Mouse (Mus musculus): ENCODE data around the gene Emilin2. TPM values are rescaled to one million over a fixed set of nuclear protein-coding genes. Genes with fewer than 3 reads are reported as not detected.

Emilin2 gene
- polyA plus RNA-seq, 1 experiment from 2014 or later: 2.7 TPM

DNA sequence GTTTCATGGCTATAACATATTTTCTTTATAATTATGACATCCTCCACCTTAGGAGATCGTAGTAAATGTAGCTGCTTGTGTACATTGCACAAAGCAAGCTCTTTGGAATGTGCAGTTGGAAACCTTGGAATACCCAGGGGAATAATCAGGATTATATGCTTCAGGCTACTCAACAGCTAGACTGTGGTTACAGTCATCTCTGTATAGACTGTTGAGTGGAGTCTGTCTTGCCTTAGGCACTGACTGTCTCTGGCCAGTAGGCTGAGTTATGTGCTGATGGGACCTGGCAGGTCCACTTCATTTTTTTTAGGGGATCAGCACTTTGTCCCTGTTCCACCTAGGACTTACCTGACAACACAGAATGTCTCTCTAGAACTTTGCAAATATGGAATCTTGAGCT, 98.1 kb downstream of the Emilin2 start:
- peaks cover 7% of the 10 kb centered on the region; the same call in 1 of the 2 replicates for H3K9me3 ChIP-seq (ENCODE audit: low read length)
- no peak for ATAC-seq (ENCODE audit: low FRiP score, low TSS enrichment)
- no peak overlapping the region for H3K4me2 ChIP-seq (replicated peaks; ENCODE audit: low read depth, low read length)
- H3K4me1 ChIP-seq (ENCODE audit: insufficient read depth, low read length): peaks cover 25% of the 10 kb centered on the region
- WGBS: 78% methylated on average over 1 of the region's 1 CpGs
- no peaks in the 10 kb centered on the region for H3K27me3 ChIP-seq (ENCODE audit: insufficient read depth, low read length)
- H3K36me3 ChIP-seq (ENCODE audit: insufficient read depth, low read length): peaks cover 15% of the 10 kb centered on the region
- H3K4me3 ChIP-seq (ENCODE audit: low read length): no peak overlapping the region
- H3K9ac ChIP-seq (replicated peaks; ENCODE audit: low read length): no peak overlapping the region
- H3K27ac ChIP-seq (ENCODE audit: low read length): no peak overlapping the region

DNA sequence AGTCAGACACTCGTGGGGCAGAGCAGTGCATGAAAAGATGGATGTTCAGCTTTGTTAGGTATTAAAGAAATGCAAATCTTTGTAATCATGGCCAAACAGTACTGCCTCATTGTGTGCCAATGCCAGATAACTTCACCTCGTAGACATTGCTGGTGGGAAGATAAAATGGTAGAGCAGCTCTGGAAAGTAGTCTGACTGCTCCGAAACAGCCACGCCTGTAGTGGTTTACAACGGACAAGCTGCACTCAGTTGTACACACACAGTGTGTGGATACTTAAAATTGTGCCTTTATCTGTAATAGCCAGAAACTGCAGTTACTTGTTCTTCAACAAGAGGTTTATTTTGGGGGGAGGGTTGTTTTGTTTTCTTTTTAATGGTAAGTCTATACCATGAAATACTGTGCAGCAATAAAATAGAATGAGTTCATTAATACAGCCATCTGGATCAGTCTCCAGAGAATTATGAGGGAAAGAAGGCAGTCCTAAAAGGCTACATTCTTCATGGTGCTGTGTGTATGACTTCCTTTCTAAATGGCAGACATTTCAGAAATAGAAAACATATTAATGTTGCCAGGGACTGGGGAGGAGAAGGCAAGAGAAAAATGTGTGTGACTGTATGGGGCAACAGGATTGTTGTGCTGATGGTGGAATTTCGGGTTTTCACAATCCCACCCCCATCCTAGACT, 99.7 kb downstream of the Emilin2 start:
- no peak for ATAC-seq (ENCODE audit: low FRiP score, low TSS enrichment)

DNA sequence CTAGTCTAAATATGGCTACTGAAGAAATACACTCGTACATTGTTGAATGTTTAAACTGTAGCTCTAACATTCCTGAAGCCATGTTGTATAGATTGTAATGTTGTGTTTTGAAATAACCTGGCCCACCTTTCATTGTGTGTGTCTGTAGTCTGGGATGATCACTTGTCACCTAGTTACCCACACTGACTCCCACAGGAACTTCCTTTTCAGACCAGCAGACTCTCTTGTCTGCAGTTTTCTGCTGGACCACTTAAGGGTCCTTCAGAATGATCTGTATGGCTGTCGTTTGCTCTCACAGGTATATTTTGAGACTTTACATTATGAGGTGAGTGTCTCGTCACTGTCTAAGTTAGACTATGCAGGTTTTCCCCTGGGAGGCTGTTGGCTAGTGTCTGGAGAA, 101.8 kb downstream of the Emilin2 start:
- H3K36me3 ChIP-seq (ENCODE audit: insufficient read depth, low read length): 0 out of 2 replicates have a peak, but pooled peaks cover 7% of the 10 kb centered on the region

More for the DNA sequence above, 99.7 kb downstream of the Emilin2 start:
- no peak overlapping the region; the same call in 1 of the 2 replicates for H3K27ac ChIP-seq (ENCODE audit: low read length)
- H3K9me3 ChIP-seq (ENCODE audit: low read length): peaks cover 4% of the 10 kb centered on the region; the same call in 1 of the 2 replicates
- peaks cover 10% of the 10 kb centered on the region for H3K36me3 ChIP-seq (ENCODE audit: insufficient read depth, low read length)
- H3K4me2 ChIP-seq (replicated peaks; ENCODE audit: low read depth, low read length): no peak overlapping the region
- WGBS: 69% methylated on average over 6 of the region's 6 CpGs
- no peak overlapping the region for H3K4me3 ChIP-seq (ENCODE audit: low read length)
- H3K27me3 ChIP-seq (ENCODE audit: insufficient read depth, low read length): no peaks in the 10 kb centered on the region
- peaks cover 25% of the 10 kb centered on the region for H3K4me1 ChIP-seq (ENCODE audit: insufficient read depth, low read length)
- H3K9ac ChIP-seq (replicated peaks; ENCODE audit: low read length): no peak overlapping the region

DNA sequence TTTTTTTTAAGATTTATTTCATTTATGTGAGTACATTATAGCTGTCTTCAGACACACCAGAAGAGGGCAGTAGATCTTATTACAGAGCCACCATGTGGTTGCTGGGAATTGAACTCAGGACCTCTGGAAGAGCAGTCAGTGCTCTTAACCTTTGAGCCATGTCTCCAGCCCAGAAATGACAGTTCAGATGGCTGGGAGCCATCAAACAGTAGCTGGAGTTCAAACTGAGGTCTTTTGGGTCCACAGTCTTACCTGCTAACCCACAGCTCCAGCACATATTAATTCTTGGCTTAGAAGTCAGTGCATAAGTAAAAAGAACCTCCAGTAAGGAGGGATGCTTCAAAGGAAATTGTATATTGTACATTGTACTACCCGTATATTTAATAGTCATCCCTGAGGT, 102.9 kb downstream of the Emilin2 start:
- 88% methylated on average over 1 of the region's 1 CpGs for WGBS
- Histone ChIP-seq H3K27me3 (ENCODE audit: insufficient read depth, low read length) (no peaks in the 10 kb centered on the region), H3K4me1 (ENCODE audit: insufficient read depth, low read length) (peaks cover 15% of the 10 kb centered on the region), H3K4me3 (ENCODE audit: low read length) (no peak overlapping the region), H3K27ac (ENCODE audit: low read length) (no peak overlapping the region), H3K4me2 (replicated peaks; ENCODE audit: low read depth, low read length) (no peak overlapping the region), H3K9ac (replicated peaks; ENCODE audit: low read length) (no peak overlapping the region), H3K9me3 (ENCODE audit: low read length) (peaks cover 4% of the 10 kb centered on the region; the same call in 1 of the 2 replicates), H3K36me3 (ENCODE audit: insufficient read depth, low read length) (0 out of 2 replicates have a peak, but pooled peaks cover 7% of the 10 kb centered on the region)
- no peak for ATAC-seq (ENCODE audit: low FRiP score, low TSS enrichment)

More for the DNA sequence above, 101.8 kb downstream of the Emilin2 start:
- Histone ChIP-seq H3K27ac (ENCODE audit: low read length) (no peak overlapping the region), H3K9ac (replicated peaks; ENCODE audit: low read length) (no peak overlapping the region), H3K4me1 (ENCODE audit: insufficient read depth, low read length) (peaks cover 21% of the 10 kb centered on the region), H3K4me3 (ENCODE audit: low read length) (no peak overlapping the region), H3K27me3 (ENCODE audit: insufficient read depth, low read length) (no peaks in the 10 kb centered on the region), H3K4me2 (replicated peaks; ENCODE audit: low read depth, low read length) (no peak overlapping the region), H3K9me3 (ENCODE audit: low read length) (peaks cover 4% of the 10 kb centered on the region; the same call in 1 of the 2 replicates)
- no peak for ATAC-seq (ENCODE audit: low FRiP score, low TSS enrichment)
- 80% methylated on average over 3 of the region's 3 CpGs for WGBS

DNA sequence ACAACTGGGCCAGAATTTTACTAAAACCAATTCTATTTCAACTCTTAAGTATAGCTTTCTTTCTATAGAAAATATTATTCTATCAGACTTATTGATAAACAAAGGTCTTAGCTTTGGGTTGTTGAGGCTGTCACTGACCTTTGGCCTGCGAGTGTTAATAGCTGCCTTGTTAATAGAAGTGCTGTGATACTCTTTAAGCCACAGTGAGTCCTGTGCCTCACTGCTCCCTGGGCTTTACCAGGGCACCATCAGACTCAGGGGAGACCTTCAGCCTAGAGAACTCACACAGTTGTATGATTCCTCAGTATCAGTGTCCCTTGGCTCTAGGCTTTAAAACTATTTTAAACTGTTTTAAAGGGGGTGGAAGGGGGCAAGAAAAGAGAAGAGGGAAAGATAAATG, 103.4 kb downstream of the Emilin2 start:
- no peak for ATAC-seq (ENCODE audit: low FRiP score, low TSS enrichment)
- WGBS: 95% methylated on average over 1 of the region's 1 CpGs
- H3K4me1 ChIP-seq (ENCODE audit: insufficient read depth, low read length): peaks cover 10% of the 10 kb centered on the region; the same call in 1 of the 2 replicates

DNA sequence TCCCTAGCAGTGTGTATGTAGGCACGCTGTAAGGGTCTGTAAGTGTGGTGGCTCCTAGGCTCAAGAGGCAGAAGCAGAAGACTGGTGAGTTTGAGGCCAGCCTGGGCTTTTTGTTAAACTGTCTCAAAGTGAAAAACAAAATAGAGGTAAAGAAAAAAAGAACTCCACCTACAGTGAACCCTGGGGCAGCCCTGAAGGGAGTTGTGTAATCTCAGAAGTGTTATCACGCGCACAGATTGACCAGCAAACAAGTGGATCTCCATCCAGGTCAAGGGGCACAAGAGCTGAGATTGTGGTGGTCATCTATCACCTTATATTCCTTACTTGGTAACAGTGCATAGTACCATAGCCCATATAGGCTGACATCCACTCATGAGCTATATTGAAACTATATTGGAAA, 104.5 kb downstream of the Emilin2 start:
- H3K4me1 ChIP-seq (ENCODE audit: insufficient read depth, low read length): peaks cover 18% of the 10 kb centered on the region
- ATAC-seq (ENCODE audit: low FRiP score, low TSS enrichment): no peak
- H3K27me3 ChIP-seq (ENCODE audit: insufficient read depth, low read length): no peaks in the 10 kb centered on the region
- 0 out of 2 replicates have a peak, but pooled peaks cover 7% of the 10 kb centered on the region for H3K36me3 ChIP-seq (ENCODE audit: insufficient read depth, low read length)
- 99% methylated on average over 3 of the region's 3 CpGs for WGBS
- H3K9ac ChIP-seq (replicated peaks; ENCODE audit: low read length): no peak overlapping the region
- peaks cover 4% of the 10 kb centered on the region; the same call in 1 of the 2 replicates for H3K9me3 ChIP-seq (ENCODE audit: low read length)
- no peak overlapping the region for H3K27ac ChIP-seq (ENCODE audit: low read length)
- no peak overlapping the region for H3K4me3 ChIP-seq (ENCODE audit: low read length)
- no peak overlapping the region for H3K4me2 ChIP-seq (replicated peaks; ENCODE audit: low read depth, low read length)

More for the DNA sequence above, 103.4 kb downstream of the Emilin2 start:
- H3K9me3 ChIP-seq (ENCODE audit: low read length): peaks cover 4% of the 10 kb centered on the region; the same call in 1 of the 2 replicates
- no peak overlapping the region for H3K9ac ChIP-seq (replicated peaks; ENCODE audit: low read length)
- H3K27me3 ChIP-seq (ENCODE audit: insufficient read depth, low read length): no peaks in the 10 kb centered on the region
- H3K4me3 ChIP-seq (ENCODE audit: low read length): no peak overlapping the region
- H3K27ac ChIP-seq (ENCODE audit: low read length): no peak overlapping the region
- 0 out of 2 replicates have a peak, but pooled peaks cover 7% of the 10 kb centered on the region for H3K36me3 ChIP-seq (ENCODE audit: insufficient read depth, low read length)
- no peak overlapping the region for H3K4me2 ChIP-seq (replicated peaks; ENCODE audit: low read depth, low read length)

DNA sequence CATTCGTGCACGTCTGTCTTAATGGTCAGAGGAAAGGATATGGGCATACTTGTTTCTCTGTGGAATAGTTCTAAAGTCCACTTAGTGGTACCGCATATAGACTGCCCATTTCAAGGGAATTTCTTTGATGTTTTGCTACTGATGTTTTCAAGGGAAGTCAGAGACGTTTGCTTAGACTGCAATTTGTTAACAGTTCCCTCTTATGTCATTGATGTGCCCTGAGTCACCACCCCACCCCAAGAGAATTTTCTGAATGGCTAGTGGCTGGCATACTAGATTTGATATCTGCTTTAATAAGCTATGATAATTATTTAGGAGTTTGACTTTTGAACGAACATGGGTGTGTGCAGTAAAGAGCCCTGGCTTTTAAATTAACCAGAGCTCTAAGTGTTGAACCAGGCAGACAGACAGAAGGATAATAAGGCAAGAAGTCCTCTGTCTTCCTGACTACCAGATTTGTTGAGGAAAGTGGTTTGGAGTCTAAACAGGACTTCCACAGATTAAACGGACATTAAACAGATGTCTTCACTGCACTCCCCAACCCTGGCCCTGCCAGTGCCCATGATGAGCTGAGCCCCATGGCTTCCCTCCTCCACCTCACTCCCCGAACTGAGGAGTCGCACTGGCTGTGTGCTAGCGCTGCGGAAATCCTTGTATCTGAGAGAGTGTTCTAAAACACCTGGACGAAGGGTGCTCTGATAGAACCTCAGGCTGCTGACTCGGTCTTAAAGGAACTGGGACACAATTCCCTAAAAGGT, 105.5 kb downstream of the Emilin2 start:
- Histone ChIP-seq H3K9ac (replicated peaks; ENCODE audit: low read length) (no peak overlapping the region), H3K36me3 (ENCODE audit: insufficient read depth, low read length) (0 out of 2 replicates have a peak, but pooled peaks cover 7% of the 10 kb centered on the region), H3K4me1 (ENCODE audit: insufficient read depth, low read length) (peaks cover 20% of the 10 kb centered on the region), H3K4me3 (ENCODE audit: low read length) (no peak overlapping the region), H3K27ac (ENCODE audit: low read length) (no peak overlapping the region), H3K4me2 (replicated peaks; ENCODE audit: low read depth, low read length) (no peak overlapping the region), H3K27me3 (ENCODE audit: insufficient read depth, low read length) (no peaks in the 10 kb centered on the region), H3K9me3 (ENCODE audit: low read length) (peaks cover 4% of the 10 kb centered on the region; the same call in 1 of the 2 replicates)
- ATAC-seq (ENCODE audit: low FRiP score, low TSS enrichment): no peak
- 59% methylated on average over 12 of the region's 12 CpGs for WGBS

DNA sequence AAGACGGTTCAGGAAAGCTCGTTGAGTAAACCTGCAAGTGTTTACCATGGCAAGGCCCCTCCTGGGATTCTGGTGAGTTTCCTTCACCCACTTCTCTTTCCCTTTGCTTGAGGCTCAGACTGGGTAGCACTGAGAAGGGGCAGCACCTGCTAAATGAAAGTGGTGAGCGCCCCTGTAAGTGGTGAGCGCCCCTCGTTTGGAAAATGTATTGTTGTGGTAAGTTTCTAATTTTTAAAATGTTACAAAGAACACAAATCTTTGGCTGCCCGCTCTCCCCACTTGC, 107.0 kb downstream of the Emilin2 start:
- Histone ChIP-seq H3K4me2 (replicated peaks; ENCODE audit: low read depth, low read length) (no peak overlapping the region), H3K4me3 (ENCODE audit: low read length) (no peak overlapping the region), H3K9ac (replicated peaks; ENCODE audit: low read length) (no peak overlapping the region), H3K9me3 (ENCODE audit: low read length) (peaks cover 4% of the 10 kb centered on the region; the same call in 1 of the 2 replicates), H3K27me3 (ENCODE audit: insufficient read depth, low read length) (no peaks in the 10 kb centered on the region), H3K4me1 (ENCODE audit: insufficient read depth, low read length) (peaks cover 20% of the 10 kb centered on the region), H3K36me3 (ENCODE audit: insufficient read depth, low read length) (0 out of 2 replicates have a peak, but pooled peaks cover 7% of the 10 kb centered on the region), H3K27ac (ENCODE audit: low read length) (no peak overlapping the region)
- ATAC-seq (ENCODE audit: low FRiP score, low TSS enrichment): no peak
- WGBS: 76% methylated on average over 6 of the region's 6 CpGs

DNA sequence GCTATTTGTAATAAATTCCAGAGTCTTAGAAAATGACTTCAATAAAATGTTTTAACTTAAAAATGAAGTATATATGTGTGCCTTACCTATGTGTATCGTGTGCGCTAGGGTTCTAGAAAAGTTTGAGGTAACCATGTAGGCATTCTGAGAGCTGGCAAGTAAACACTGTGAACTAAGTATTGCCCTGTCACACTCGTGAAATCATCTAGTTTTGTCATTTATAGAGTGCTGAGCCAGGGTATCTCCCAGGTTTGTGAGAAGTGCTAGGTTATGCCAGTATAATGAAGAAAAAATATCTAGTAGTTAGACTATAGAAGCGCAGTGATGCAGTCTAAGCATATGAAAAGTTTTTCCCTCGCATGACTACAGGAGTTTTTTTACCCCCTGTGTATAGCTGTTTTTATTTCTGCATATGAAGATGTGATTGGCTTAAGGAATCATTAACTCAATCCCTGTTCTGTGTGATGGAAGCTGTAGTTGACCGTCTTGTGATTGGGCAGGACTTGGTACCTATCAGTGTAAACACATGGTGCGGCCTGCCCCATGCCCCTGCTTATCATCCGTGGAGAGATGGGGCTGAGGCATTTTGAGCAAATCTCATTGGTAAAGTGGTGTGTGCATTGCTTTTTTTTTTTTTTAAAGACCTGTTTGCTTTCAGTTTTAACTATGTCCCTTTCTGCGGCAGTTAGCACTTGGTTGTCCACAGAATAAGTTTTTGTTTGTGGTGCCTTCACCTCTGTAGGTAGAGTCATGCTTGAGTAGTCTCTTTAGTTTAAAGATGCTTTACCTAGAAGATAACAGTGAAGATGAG, 107.6 kb downstream of the Emilin2 start:
- no peak overlapping the region for H3K27ac ChIP-seq (ENCODE audit: low read length)
- H3K4me2 ChIP-seq (replicated peaks; ENCODE audit: low read depth, low read length): no peak overlapping the region
- no peak overlapping the region for H3K4me3 ChIP-seq (ENCODE audit: low read length)
- no peaks in the 10 kb centered on the region for H3K27me3 ChIP-seq (ENCODE audit: insufficient read depth, low read length)
- 0 out of 2 replicates have a peak, but pooled peaks cover 7% of the 10 kb centered on the region for H3K36me3 ChIP-seq (ENCODE audit: insufficient read depth, low read length)
- H3K4me1 ChIP-seq (ENCODE audit: insufficient read depth, low read length): peaks cover 20% of the 10 kb centered on the region
- no peak for ATAC-seq (ENCODE audit: low FRiP score, low TSS enrichment)
- 85% methylated on average over 9 of the region's 9 CpGs for WGBS
- no peak overlapping the region for H3K9ac ChIP-seq (replicated peaks; ENCODE audit: low read length)
- H3K9me3 ChIP-seq (ENCODE audit: low read length): peaks cover 4% of the 10 kb centered on the region; the same call in 1 of the 2 replicates
